Mouse (Mus musculus): ENCODE data around the gene Pde9a. TPM values are rescaled to one million over a fixed set of nuclear protein-coding genes. Genes with fewer than 3 reads are reported as not detected.

The Pde9a gene
- polyA plus RNA-seq, 1 experiment, result 0.14 TPM

DNA sequence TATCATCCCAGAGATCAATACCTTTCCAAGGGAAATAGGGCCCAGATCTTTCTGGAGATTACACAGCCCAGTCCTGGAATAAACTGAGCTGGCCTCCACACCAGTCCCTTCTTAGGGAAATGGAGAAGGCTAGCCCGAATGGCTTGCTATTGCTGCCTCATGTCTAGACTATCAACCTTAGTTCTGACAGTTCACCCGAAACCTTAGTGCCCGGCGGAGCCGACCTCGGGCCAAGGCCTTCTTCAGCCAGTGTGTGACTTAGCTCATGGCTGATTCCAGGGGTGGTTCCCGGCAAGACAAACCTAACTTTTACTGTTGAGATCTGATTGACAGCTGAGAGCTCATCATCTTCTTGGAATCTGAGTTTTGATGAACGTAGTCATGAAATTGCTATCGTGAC, 68.0 kb downstream of the Pde9a start:
- TF ChIP-seq USF1 (IDR thresholded peaks at IDR 0.05; ENCODE audit: low read depth) (no peak), TCF3 (IDR thresholded peaks at IDR 0.05; ENCODE audit: insufficient read length, low read depth) (no peak), MYOD1 (IDR thresholded peaks at IDR 0.05; ENCODE audit: control insufficient read depth in 1 of 3, insufficient read length in 2 of 3, low read depth in 2 of 3) (no peak), MAX (IDR thresholded peaks at IDR 0.05; ENCODE audit: low read depth) (no peak), SRF (IDR thresholded peaks at IDR 0.05; ENCODE audit: control insufficient read depth, insufficient read length, low read depth) (no peak), CEBPB (IDR thresholded peaks at IDR 0.05; ENCODE audit: insufficient read depth, poor library complexity, severe bottlenecking) (no peak), TCF12 (IDR thresholded peaks at IDR 0.05; ENCODE audit: insufficient read depth, poor library complexity, severe bottlenecking) (no peak), MYOG (IDR thresholded peaks at IDR 0.05; ENCODE audit: control insufficient read depth in 1 of 3, insufficient read depth in 1 of 3, insufficient read length in 2 of 3, low read depth in 2 of 3) (no peak), POLR2A (IDR thresholded peaks at IDR 0.05; ENCODE audit: insufficient read length, low read depth) (no peak), REST (IDR thresholded peaks at IDR 0.05; ENCODE audit: insufficient read depth, insufficient read length) (no peak), POLR2AphosphoS2 (IDR thresholded peaks at IDR 0.05; ENCODE audit: insufficient read length, low read depth) (no peak), E2F4 (IDR thresholded peaks at IDR 0.05; ENCODE audit: insufficient read depth) (no peak)

DNA sequence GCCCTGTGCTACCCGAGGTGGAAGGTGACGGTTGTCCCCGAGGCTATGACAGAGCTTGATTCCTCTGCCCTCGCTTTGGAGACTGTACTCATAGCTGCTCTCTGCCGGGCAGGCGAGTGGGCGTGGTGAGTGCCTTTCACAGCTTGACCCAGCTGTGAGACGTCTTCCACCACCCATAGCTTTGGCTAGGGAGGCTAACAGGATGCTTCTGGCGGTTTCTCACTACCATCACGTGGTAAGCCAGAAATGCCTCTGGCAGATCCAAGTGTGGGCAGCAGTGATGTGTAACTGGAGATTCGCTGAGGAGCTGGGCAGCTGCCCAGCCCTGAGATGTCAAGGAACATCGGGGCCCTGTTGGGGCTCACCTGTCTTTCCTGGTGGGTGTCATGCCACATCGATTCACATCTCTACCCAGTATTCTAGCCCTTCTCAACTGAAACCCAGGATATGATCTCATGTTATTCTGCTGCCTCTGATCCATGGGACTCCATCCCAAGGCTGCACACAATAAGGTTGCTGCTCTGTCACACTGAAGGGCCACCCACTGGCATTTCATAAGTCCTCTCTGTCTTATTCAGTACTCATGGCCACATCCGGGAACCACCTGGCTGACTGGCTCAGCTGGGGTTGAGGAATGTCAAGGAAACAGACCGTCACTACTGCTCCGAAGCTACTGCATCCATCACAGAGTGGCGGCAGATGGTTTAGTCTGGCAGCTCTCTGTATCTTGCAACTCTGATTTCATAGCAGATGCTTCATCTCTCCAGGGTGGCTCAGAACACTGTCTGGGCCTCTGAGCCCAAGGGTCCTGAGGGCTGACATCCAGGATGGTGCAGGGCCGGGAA, 70.9 kb downstream of the Pde9a start:
- no peak overlapping the region for H3ac ChIP-seq (ENCODE audit: control insufficient read depth, insufficient read length)
- no peaks in the 10 kb centered on the region for H3K36me3 ChIP-seq (ENCODE audit: control insufficient read depth, insufficient read depth)
- peaks cover 17% of the 10 kb centered on the region for H3K27me3 ChIP-seq (ENCODE audit: control insufficient read depth, insufficient read depth, insufficient read length)
- H3K4me3 ChIP-seq, result no peak overlapping the region
- H3K79me2 ChIP-seq (ENCODE audit: control insufficient read depth, insufficient read depth), result no peaks in the 10 kb centered on the region
- peak overlapping the region; percentile 26 for H3K4me2 ChIP-seq (ENCODE audit: low read depth)
- TF ChIP-seq USF1 (IDR thresholded peaks at IDR 0.05; ENCODE audit: low read depth) (peak; percentile 93), POLR2A (IDR thresholded peaks at IDR 0.05; ENCODE audit: insufficient read length, low read depth) (no peak), MYOG (IDR thresholded peaks at IDR 0.05; ENCODE audit: control insufficient read depth in 1 of 3, insufficient read depth in 1 of 3, insufficient read length in 2 of 3, low read depth in 2 of 3) (peak in 1 of 3 experiments; percentile 12), MYOD1 (IDR thresholded peaks at IDR 0.05; ENCODE audit: control insufficient read depth in 1 of 3, insufficient read length in 2 of 3, low read depth in 2 of 3) (peak in 2 of 3 experiments; percentile 36 to 37)

More for the DNA sequence above, 68.0 kb downstream of the Pde9a start:
- no peaks in the 10 kb centered on the region for H3K79me2 ChIP-seq (ENCODE audit: control insufficient read depth, insufficient read depth)
- no peak overlapping the region for H3ac ChIP-seq (ENCODE audit: control insufficient read depth, insufficient read length)
- no peak overlapping the region for H3K4me2 ChIP-seq (ENCODE audit: low read depth)
- no peaks in the 10 kb centered on the region for H3K27me3 ChIP-seq (ENCODE audit: control insufficient read depth, insufficient read depth, insufficient read length)
- no peak overlapping the region for H3K4me3 ChIP-seq
- no peaks in the 10 kb centered on the region for H3K36me3 ChIP-seq (ENCODE audit: control insufficient read depth, insufficient read depth)

GRCm38 (mm10) chr17:31460416-31460815, 74.4 kb downstream of the Pde9a start:
- no peak for TF ChIP-seq TCF3 (IDR thresholded peaks at IDR 0.05; ENCODE audit: insufficient read length, low read depth)
- TF ChIP-seq POLR2AphosphoS2 (IDR thresholded peaks at IDR 0.05; ENCODE audit: insufficient read length, low read depth), result no peak
- TF ChIP-seq MYOD1 (IDR thresholded peaks at IDR 0.05; ENCODE audit: control insufficient read depth in 1 of 3, insufficient read length in 2 of 3, low read depth in 2 of 3), result no peak
- TF ChIP-seq MYOG (IDR thresholded peaks at IDR 0.05; ENCODE audit: control insufficient read depth in 1 of 3, insufficient read depth in 1 of 3, insufficient read length in 2 of 3, low read depth in 2 of 3), result no peak
- no peak for TF ChIP-seq REST (IDR thresholded peaks at IDR 0.05; ENCODE audit: insufficient read depth, insufficient read length)
- no peak for TF ChIP-seq CEBPB (IDR thresholded peaks at IDR 0.05; ENCODE audit: insufficient read depth, poor library complexity, severe bottlenecking)
- no peak for TF ChIP-seq SRF (IDR thresholded peaks at IDR 0.05; ENCODE audit: control insufficient read depth, insufficient read length, low read depth)
- TF ChIP-seq TCF12 (IDR thresholded peaks at IDR 0.05; ENCODE audit: insufficient read depth, poor library complexity, severe bottlenecking), result no peak
- TF ChIP-seq MAX (IDR thresholded peaks at IDR 0.05; ENCODE audit: low read depth), result no peak
- Histone ChIP-seq H3K79me2 (ENCODE audit: control insufficient read depth, insufficient read depth) (no peaks in the 10 kb centered on the region), H3K27me3 (ENCODE audit: control insufficient read depth, insufficient read depth, insufficient read length) (peaks cover 20% of the 10 kb centered on the region), H3ac (ENCODE audit: control insufficient read depth, insufficient read length) (no peak overlapping the region), H3K4me3 (no peak overlapping the region), H3K4me2 (ENCODE audit: low read depth) (no peak overlapping the region), H3K36me3 (ENCODE audit: control insufficient read depth, insufficient read depth) (no peaks in the 10 kb centered on the region)

- Histone ChIP-seq H3K4me2 (ENCODE audit: low read depth) (no peak overlapping the region), H3K27me3 (ENCODE audit: control insufficient read depth, insufficient read depth, insufficient read length) (peaks cover 20% of the 10 kb centered on the region), H3K36me3 (ENCODE audit: control insufficient read depth, insufficient read depth) (no peaks in the 10 kb centered on the region), H3K4me3 (no peak overlapping the region), H3ac (ENCODE audit: control insufficient read depth, insufficient read length) (no peak overlapping the region), H3K79me2 (ENCODE audit: control insufficient read depth, insufficient read depth) (no peaks in the 10 kb centered on the region)
- no peak for TF ChIP-seq TCF12 (IDR thresholded peaks at IDR 0.05; ENCODE audit: insufficient read depth, poor library complexity, severe bottlenecking)
- TF ChIP-seq TCF3 (IDR thresholded peaks at IDR 0.05; ENCODE audit: insufficient read length, low read depth), result no peak
- no peak for TF ChIP-seq REST (IDR thresholded peaks at IDR 0.05; ENCODE audit: insufficient read depth, insufficient read length)
- TF ChIP-seq POLR2AphosphoS2 (IDR thresholded peaks at IDR 0.05; ENCODE audit: insufficient read length, low read depth), result no peak
- TF ChIP-seq MAX (IDR thresholded peaks at IDR 0.05; ENCODE audit: low read depth), result no peak
- TF ChIP-seq CEBPB (IDR thresholded peaks at IDR 0.05; ENCODE audit: insufficient read depth, poor library complexity, severe bottlenecking), result no peak
- no peak for TF ChIP-seq MYOD1 (IDR thresholded peaks at IDR 0.05; ENCODE audit: control insufficient read depth in 1 of 3, insufficient read length in 2 of 3, low read depth in 2 of 3)
- TF ChIP-seq MYOG (IDR thresholded peaks at IDR 0.05; ENCODE audit: control insufficient read depth in 1 of 3, insufficient read depth in 1 of 3, insufficient read length in 2 of 3, low read depth in 2 of 3), result no peak
- no peak for TF ChIP-seq E2F4 (IDR thresholded peaks at IDR 0.05; ENCODE audit: insufficient read depth)
- TF ChIP-seq POLR2A (IDR thresholded peaks at IDR 0.05; ENCODE audit: insufficient read length, low read depth), result no peak
- TF ChIP-seq USF1 (IDR thresholded peaks at IDR 0.05; ENCODE audit: low read depth), result no peak
- no peak for TF ChIP-seq SRF (IDR thresholded peaks at IDR 0.05; ENCODE audit: control insufficient read depth, insufficient read length, low read depth)
Measured at GRCm38 (mm10) chr17:31462506-31462905, 76.5 kb downstream of the Pde9a start.

Data from myocyte (in vitro differentiated cells).